ENCODE assay signal across 8 mouse cellular contexts in the genomic region with DNA sequence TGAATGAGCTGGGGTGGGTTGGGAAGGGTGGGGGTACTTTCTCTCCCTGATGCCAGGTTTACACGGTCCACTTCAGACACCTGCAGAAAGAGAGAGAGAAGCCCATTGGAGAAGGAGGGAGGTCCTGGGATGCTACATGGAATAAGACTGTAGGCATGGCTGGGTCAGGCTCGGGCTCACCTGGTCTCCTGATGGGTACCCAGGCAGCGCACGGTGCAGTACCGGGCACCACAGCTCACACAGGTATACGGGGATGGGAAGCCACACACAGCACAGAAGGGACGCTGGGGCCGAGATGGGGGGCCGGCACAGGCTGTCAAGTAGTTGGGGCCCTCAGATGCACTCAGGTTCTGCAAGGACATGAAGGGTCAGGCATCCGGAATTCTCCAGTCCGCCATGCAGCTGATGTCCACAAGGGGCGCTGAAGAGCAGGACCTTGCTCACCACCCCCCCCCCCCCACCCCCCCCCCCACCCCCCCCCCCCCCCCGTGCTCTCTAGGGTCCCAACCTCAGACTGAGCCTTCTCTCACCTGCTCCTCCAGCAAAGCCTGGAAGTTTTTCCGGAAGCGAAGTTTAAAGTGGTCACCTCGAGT. TPM values are rescaled to one million over a fixed set of nuclear protein-coding genes. Genes with fewer than 3 reads are reported as not detected.
DNase-seq lines count a peak whose midpoint lies in the region; ATAC-seq and TF ChIP-seq lines count a peak whose summit lies in the region.

No protein-coding gene starts in this region.

- no peak overlapping the region for H3K27ac ChIP-seq in embryonic fibroblast, embryonic 13.5 days (ENCODE audit: insufficient read depth, low read length)

- H3K4me3 ChIP-seq in G1E (ENCODE audit: low read depth, low read length): no peak overlapping the region
- H3K4me3 ChIP-seq in embryonic fibroblast, embryonic 13.5 days (ENCODE audit: insufficient read depth, low read length): no peak overlapping the region

- peak; percentile 46 to 57 for DNase-seq in adrenal gland, adult 18-20 months (ENCODE audit: low spot score in 2 of 2)
- DNase-seq in adrenal gland, adult 8-10 months: no peak
- DNase-seq in layer of hippocampus, adult 11-12 months (ENCODE audit: low spot score): peak; percentile 37
- DNase-seq in layer of hippocampus, postnatal 36 days: no peak
- DNase-seq in G1E (ENCODE audit: low spot score): peak; percentile 34
- peak; percentile 80 for DNase-seq in retina, embryonic 14.5 days (ENCODE audit: low spot score)

- peaks cover 65% of the 10 kb centered on the region for H3K36me3 ChIP-seq in G1E (replicated peaks)

- peaks cover 24% of the 10 kb centered on the region for H3K4me1 ChIP-seq in G1E (ENCODE audit: insufficient read depth, low read depth, low read length)
- H3K4me1 ChIP-seq in embryonic fibroblast, embryonic 13.5 days (ENCODE audit: control insufficient read depth, insufficient read depth, low read length): no peaks in the 10 kb centered on the region

- TF ChIP-seq CTCF in G1E (IDR thresholded peaks at IDR 0.05; ENCODE audit: low read depth, low read length): peak; percentile 49; the same call in 1 of the 2 replicates
- peak; percentile 68; the same call in 1 of the 2 replicates for TF ChIP-seq CTCF in embryonic fibroblast, embryonic 13.5 days (IDR thresholded peaks at IDR 0.05; ENCODE audit: borderline replicate concordance, insufficient read depth, low read length)

- no peaks in the 10 kb centered on the region for H3K27me3 ChIP-seq in G1E (ENCODE audit: insufficient read depth, low read length)

- TF ChIP-seq POLR2A in embryonic fibroblast, embryonic 13.5 days (IDR thresholded peaks at IDR 0.05; ENCODE audit: low read depth, low read length): no peak

- no peak for ATAC-seq in G1E (ENCODE audit: extremely low read depth, insufficient number of reproducible peaks, low FRiP score, poor library complexity, severe bottlenecking)
- no peak for ATAC-seq in megakaryocyte progenitor cell, adult 5-6 weeks (replicated peaks; ENCODE audit: poor library complexity)

- no peaks in the 10 kb centered on the region for H3K9me3 ChIP-seq in G1E (replicated peaks)

RNA-seq across cellular contexts. Expression of a gene that starts 4.4 kb away (rescaled TPM):
- total RNA-seq in adrenal gland, adult 18-20 months (2021): 10 to 100 TPM; 68.7 to 72.3 TPM
- 10 to 100 TPM; 68.6 to 74.5 (median 72.1) TPM for total RNA-seq in adrenal gland, adult 8-10 months (2022)
- total RNA-seq in layer of hippocampus, postnatal 36 days (2021): 10 to 100 TPM; 39.2 to 41.0 TPM
- total RNA-seq in G1E (2014; fragmentation: Nextera tagmentation) (21.4 and 39.8 TPM in 2 replicates), G1E (2017) (19.7 and 20.7 TPM in 2 replicates)
- 33.1 and 33.9 TPM in 2 replicates for polyA plus RNA-seq in G1E (2012)
- polyA plus RNA-seq in embryonic fibroblast, embryonic 13.5 days (2011; ENCODE audit: insufficient read length, low read depth, missing spikeins): 120 and 152 TPM in 2 replicates
- 70.5 and 80.3 TPM in 2 replicates for total RNA-seq in megakaryocyte progenitor cell, adult 5-6 weeks (2015)
- 154 and 176 TPM in 2 replicates for total RNA-seq in megakaryocyte progenitor cell, adult 5-6 weeks (2017)

RNA-seq across cellular contexts. Expression of a gene that starts 5.4 kb away (rescaled TPM):
- total RNA-seq in adrenal gland, adult 18-20 months (2021): 10 to 100 TPM; 87.2 to 93.5 TPM
- total RNA-seq in adrenal gland, adult 8-10 months (2022): 10 to 100 TPM; 77.8 to 96.8 (median 83.5) TPM
- 10 to 100 TPM; 82.4 to 85.2 TPM for total RNA-seq in layer of hippocampus, postnatal 36 days (2021)
- total RNA-seq in G1E (2014; fragmentation: Nextera tagmentation): 88.7 and 113 TPM in 2 replicates
- 35.5 and 43.4 TPM in 2 replicates for total RNA-seq in G1E (2017)
- 247 and 287 TPM in 2 replicates for polyA plus RNA-seq in G1E (2012)
- 38.5 and 43.5 TPM in 2 replicates for polyA plus RNA-seq in embryonic fibroblast, embryonic 13.5 days (2011; ENCODE audit: insufficient read length, low read depth, missing spikeins)
- 109 and 115 TPM in 2 replicates for total RNA-seq in megakaryocyte progenitor cell, adult 5-6 weeks (2015)
- total RNA-seq in megakaryocyte progenitor cell, adult 5-6 weeks (2017): 41.5 and 49.0 TPM in 2 replicates

RNA-seq across cellular contexts. Expression of a gene that starts 16.0 kb away (rescaled TPM):
- total RNA-seq in adrenal gland, adult 18-20 months (2021): 10 to 100 TPM; 12.7 TPM
- 10 to 100 TPM in 3 of 4 experiments, 1 to 10 TPM in 1; 9.5 to 13.7 (median 12.1) TPM for total RNA-seq in adrenal gland, adult 8-10 months (2022)
- under 1 TPM in 1 of 2 experiments, not detected in 1; 0.20 TPM for total RNA-seq in layer of hippocampus, postnatal 36 days (2021)
- total RNA-seq in G1E (2014; fragmentation: Nextera tagmentation) (1.6 TPM in 1 of 2 replicates, not detected in the other), G1E (2017) (0.05 TPM in 1 of 2 replicates, not detected in the other)
- polyA plus RNA-seq in G1E (2012): 0.08 and 0.13 TPM in 2 replicates
- polyA plus RNA-seq in embryonic fibroblast, embryonic 13.5 days (2011; ENCODE audit: insufficient read length, low read depth, missing spikeins): 0.35 TPM in 1 of 2 replicates, not detected in the other
- 61.8 and 69.7 TPM in 2 replicates for total RNA-seq in megakaryocyte progenitor cell, adult 5-6 weeks (2015)
- 48.5 and 50.4 TPM in 2 replicates for total RNA-seq in megakaryocyte progenitor cell, adult 5-6 weeks (2017)

RNA-seq across cellular contexts. Expression of a gene that starts 29.4 kb away (rescaled TPM):
- 100 to 1,000 TPM; 184 to 185 TPM for total RNA-seq in adrenal gland, adult 18-20 months (2021)
- total RNA-seq in adrenal gland, adult 8-10 months (2022): 100 to 1,000 TPM; 210 to 255 (median 217) TPM
- total RNA-seq in layer of hippocampus, postnatal 36 days (2021): 100 to 1,000 TPM; 222 to 225 TPM
- 143 and 157 TPM in 2 replicates for total RNA-seq in G1E (2014; fragmentation: Nextera tagmentation)
- total RNA-seq in G1E (2017): 152 and 170 TPM in 2 replicates
- 439 and 593 TPM in 2 replicates for polyA plus RNA-seq in G1E (2012)
- polyA plus RNA-seq in embryonic fibroblast, embryonic 13.5 days (2011; ENCODE audit: insufficient read length, low read depth, missing spikeins): 107 and 111 TPM in 2 replicates
- 227 and 237 TPM in 2 replicates for total RNA-seq in megakaryocyte progenitor cell, adult 5-6 weeks (2015)
- total RNA-seq in megakaryocyte progenitor cell, adult 5-6 weeks (2017): 110 and 121 TPM in 2 replicates

RNA-seq across cellular contexts. Expression of a gene that starts 43.8 kb away (rescaled TPM):
- 10 to 100 TPM; 12.8 to 15.6 TPM for total RNA-seq in adrenal gland, adult 18-20 months (2021)
- 10 to 100 TPM in 2 of 4 experiments, 1 to 10 TPM in 2; 4.4 to 20.9 (median 9.9) TPM for total RNA-seq in adrenal gland, adult 8-10 months (2022)
- 100 to 1,000 TPM; 185 to 237 TPM for total RNA-seq in layer of hippocampus, postnatal 36 days (2021)
- total RNA-seq in G1E (2014; fragmentation: Nextera tagmentation) (not detected in 2 replicates), G1E (2017) (0.06 and 0.11 TPM in 2 replicates)
- 0.56 and 0.59 TPM in 2 replicates for polyA plus RNA-seq in G1E (2012)
- 2.1 and 3.8 TPM in 2 replicates for polyA plus RNA-seq in embryonic fibroblast, embryonic 13.5 days (2011; ENCODE audit: insufficient read length, low read depth, missing spikeins)
- not detected in 2 replicates for total RNA-seq in megakaryocyte progenitor cell, adult 5-6 weeks (2015)
- total RNA-seq in megakaryocyte progenitor cell, adult 5-6 weeks (2017): not detected in 2 replicates

Comparison
In these comparisons a context has a peak if more than half of its experiments do, and no peak if none do; other contexts are left out.
1. DNase-seq: peak in adrenal gland, adult 18-20 months (2 of 2), layer of hippocampus, adult 11-12 months (single experiment), G1E (single experiment) and retina, embryonic 14.5 days (single experiment); none in adrenal gland, adult 8-10 months (single experiment) and layer of hippocampus, postnatal 36 days (0 of 2).
2. RNA of a gene that starts 16.0 kb away (total RNA-seq): 48.5 to 69.7 TPM in megakaryocyte progenitor cell, adult 5-6 weeks, 12.7 TPM in adrenal gland, adult 18-20 months and 9.5 to 13.7 TPM in adrenal gland, adult 8-10 months; 0.20 TPM in layer of hippocampus, postnatal 36 days and 0.05 to 1.6 TPM in G1E; every median in the first group is over 4 times any median in the second.